Mouse (Mus musculus): ENCODE data around the gene Akap7. TPM values are rescaled to one million over a fixed set of nuclear protein-coding genes. Genes with fewer than 3 reads are reported as not detected.
"Not testable (repeated sequence)": the region's sequence is repeated elsewhere in the genome, so short reads cannot be mapped to it uniquely, and the experiment has no call there.

The Akap7 gene
- polyA plus RNA-seq, 1 experiment from 2014 or later = 15.1 TPM

- no peak for DNase-seq (ENCODE audit: extremely low spot score, low spot score)
- peaks cover 13% of the 10 kb centered on the region for H3K4me1 ChIP-seq
- no peaks in the 10 kb centered on the region for H3K36me3 ChIP-seq (replicated peaks)
- H3K27ac ChIP-seq = no peak overlapping the region
- H3K27me3 ChIP-seq (ENCODE audit: poor library complexity, severe bottlenecking) = peaks cover 29% of the 10 kb centered on the region
- 89% methylated on average over 12 of the region's 12 CpGs for WGBS
- no peak overlapping the region for H3K4me3 ChIP-seq
- H3K9me3 ChIP-seq = no peaks in the 10 kb centered on the region
These were observed 109.1 kb downstream of the Akap7 start for GRCm38 (mm10) chr10:25198575-25198974.

- no peak for DNase-seq (ENCODE audit: extremely low spot score, low spot score)
- H3K27ac ChIP-seq = no peak overlapping the region
- no peak overlapping the region for H3K4me3 ChIP-seq
- H3K9me3 ChIP-seq = no peaks in the 10 kb centered on the region
- peaks cover 13% of the 10 kb centered on the region for H3K4me1 ChIP-seq
- H3K27me3 ChIP-seq (ENCODE audit: poor library complexity, severe bottlenecking) = peaks cover 29% of the 10 kb centered on the region
- H3K36me3 ChIP-seq (replicated peaks) = no peaks in the 10 kb centered on the region
- 80% methylated on average over 9 of the region's 9 CpGs for WGBS
These were observed 109.6 kb downstream of the Akap7 start for GRCm38 (mm10) chr10:25198048-25198447.

GRCm38 (mm10) chr10:25192180-25193073, 115.2 kb downstream of the Akap7 start:
- no peaks in the 10 kb centered on the region for H3K9me3 ChIP-seq
- no peaks in the 10 kb centered on the region for H3K27me3 ChIP-seq (ENCODE audit: poor library complexity, severe bottlenecking)
- no peak overlapping the region for H3K27ac ChIP-seq
- DNase-seq (ENCODE audit: extremely low spot score, low spot score) = no peak
- no peaks in the 10 kb centered on the region for H3K36me3 ChIP-seq (replicated peaks)
- H3K4me3 ChIP-seq = no peak overlapping the region
- no peaks in the 10 kb centered on the region for H3K4me1 ChIP-seq
- 89% methylated on average over 5 of the region's 5 CpGs for WGBS

- Histone ChIP-seq H3K4me1 (no peaks in the 10 kb centered on the region), H3K27me3 (ENCODE audit: poor library complexity, severe bottlenecking) (no peaks in the 10 kb centered on the region), H3K36me3 (replicated peaks) (no peaks in the 10 kb centered on the region), H3K4me3 (no peak overlapping the region), H3K27ac (no peak overlapping the region), H3K9me3 (no peaks in the 10 kb centered on the region)
- DNase-seq (ENCODE audit: extremely low spot score, low spot score) = no peak
- 93% methylated on average over 4 of the region's 4 CpGs for WGBS
These were observed 116.5 kb downstream of the Akap7 start for GRCm38 (mm10) chr10:25191166-25191565.

GRCm38 (mm10) chr10:25186240-25186639, 121.4 kb downstream of the Akap7 start:
- H3K27ac ChIP-seq; H3K27me3 ChIP-seq (ENCODE audit: poor library complexity, severe bottlenecking); H3K4me3 ChIP-seq; H3K36me3 ChIP-seq (replicated peaks); H3K4me1 ChIP-seq; DNase-seq (ENCODE audit: extremely low spot score, low spot score); H3K9me3 ChIP-seq: not testable (repeated sequence)
- WGBS = 57% methylated on average over 9 of the region's 9 CpGs

- no peaks in the 10 kb centered on the region for H3K4me1 ChIP-seq
- H3K36me3 ChIP-seq (replicated peaks) = no peaks in the 10 kb centered on the region
- H3K9me3 ChIP-seq = no peaks in the 10 kb centered on the region
- DNase-seq (ENCODE audit: extremely low spot score, low spot score) = no peak
- no peaks in the 10 kb centered on the region for H3K27me3 ChIP-seq (ENCODE audit: poor library complexity, severe bottlenecking)
- WGBS = 91% methylated on average over 4 of the region's 4 CpGs
- no peak overlapping the region for H3K4me3 ChIP-seq
- H3K27ac ChIP-seq = no peak overlapping the region
These were observed 122.0 kb downstream of the Akap7 start for GRCm38 (mm10) chr10:25185691-25186090.

- Histone ChIP-seq H3K36me3 (replicated peaks) (no peaks in the 10 kb centered on the region), H3K27ac (no peak overlapping the region), H3K4me1 (no peaks in the 10 kb centered on the region), H3K9me3 (no peaks in the 10 kb centered on the region), H3K4me3 (no peak overlapping the region), H3K27me3 (ENCODE audit: poor library complexity, severe bottlenecking) (no peaks in the 10 kb centered on the region)
- DNase-seq (ENCODE audit: extremely low spot score, low spot score) = no peak
- WGBS = 79% methylated on average over 10 of the region's 10 CpGs
These were observed 122.7 kb downstream of the Akap7 start for GRCm38 (mm10) chr10:25184819-25185603.

DNA sequence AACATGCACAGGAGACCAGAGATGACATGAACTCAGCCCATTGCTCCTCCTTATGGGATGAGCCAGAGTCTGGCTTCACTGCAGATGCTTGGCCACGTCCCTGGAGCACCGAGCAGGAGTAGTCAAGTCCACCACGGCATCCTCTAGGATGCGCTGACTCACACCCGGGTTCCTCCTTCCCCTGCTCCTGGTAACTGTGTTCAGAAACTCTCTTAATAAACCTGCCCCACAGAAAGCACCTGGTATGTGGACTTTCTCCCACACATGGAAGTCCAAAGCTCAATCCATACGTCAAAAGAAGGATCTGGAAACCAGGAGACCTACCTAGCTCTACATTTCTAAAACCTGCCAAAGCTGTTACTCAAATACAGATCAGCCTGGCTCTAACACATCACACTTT, 124.4 kb downstream of the Akap7 start:
- no peak overlapping the region for H3K27ac ChIP-seq
- H3K27me3 ChIP-seq (ENCODE audit: poor library complexity, severe bottlenecking) = no peaks in the 10 kb centered on the region
- no peak overlapping the region for H3K4me3 ChIP-seq
- no peaks in the 10 kb centered on the region for H3K9me3 ChIP-seq
- no peaks in the 10 kb centered on the region for H3K36me3 ChIP-seq (replicated peaks)
- DNase-seq (ENCODE audit: extremely low spot score, low spot score) = no peak
- no peaks in the 10 kb centered on the region for H3K4me1 ChIP-seq
- 91% methylated on average over 6 of the region's 6 CpGs for WGBS

DNA sequence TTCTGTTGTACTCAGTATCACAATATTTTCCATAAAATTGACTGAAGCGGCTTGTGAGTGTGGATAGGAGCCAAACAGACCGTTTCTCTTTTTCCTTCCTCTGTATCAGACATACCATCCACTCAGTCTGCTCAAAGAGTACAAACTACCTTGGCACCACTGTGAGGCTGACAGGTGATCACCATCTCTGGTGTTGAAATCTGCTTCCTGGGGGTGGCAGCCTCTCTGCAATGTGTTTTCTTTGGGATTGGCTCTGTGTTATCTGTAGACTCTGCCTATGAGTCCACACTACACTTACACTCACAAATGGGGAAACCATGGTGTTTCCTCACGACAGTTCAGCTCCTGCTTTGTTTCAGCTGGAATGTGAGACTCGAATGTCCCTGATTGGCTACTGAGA, 128.6 kb downstream of the Akap7 start:
- Histone ChIP-seq H3K27me3 (ENCODE audit: poor library complexity, severe bottlenecking) (no peaks in the 10 kb centered on the region), H3K27ac (no peak overlapping the region), H3K4me3 (no peak overlapping the region), H3K9me3 (no peaks in the 10 kb centered on the region), H3K4me1 (no peaks in the 10 kb centered on the region), H3K36me3 (replicated peaks) (no peaks in the 10 kb centered on the region)
- WGBS = 90% methylated on average over 4 of the region's 4 CpGs
- no peak for DNase-seq (ENCODE audit: extremely low spot score, low spot score)

DNA sequence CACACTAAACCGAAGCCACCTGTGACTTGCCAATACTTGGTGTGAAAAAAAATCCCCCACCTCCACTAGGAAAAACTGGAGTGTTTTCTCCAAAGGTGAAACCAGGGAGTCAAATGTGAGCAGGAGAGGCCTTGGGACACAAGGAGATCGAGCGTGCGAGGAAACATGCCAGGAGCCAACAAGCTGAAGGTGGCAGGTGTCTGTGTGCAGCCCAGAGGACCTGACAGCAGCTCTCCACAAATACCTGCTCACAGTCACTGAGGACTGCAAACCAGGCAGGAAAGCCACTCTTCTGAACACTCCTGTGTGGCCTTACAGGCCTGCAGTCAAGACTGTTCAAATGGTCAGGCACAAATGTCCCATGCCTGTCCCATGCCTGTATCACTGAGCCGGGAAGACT, 130.4 kb downstream of the Akap7 start:
- H3K4me1 ChIP-seq = no peaks in the 10 kb centered on the region
- H3K36me3 ChIP-seq (replicated peaks) = no peaks in the 10 kb centered on the region
- 94% methylated on average over 5 of the region's 5 CpGs for WGBS
- H3K27ac ChIP-seq = no peak overlapping the region
- no peaks in the 10 kb centered on the region for H3K27me3 ChIP-seq (ENCODE audit: poor library complexity, severe bottlenecking)
- no peak for DNase-seq (ENCODE audit: extremely low spot score, low spot score)
- H3K9me3 ChIP-seq = no peaks in the 10 kb centered on the region
- H3K4me3 ChIP-seq = no peak overlapping the region

DNA sequence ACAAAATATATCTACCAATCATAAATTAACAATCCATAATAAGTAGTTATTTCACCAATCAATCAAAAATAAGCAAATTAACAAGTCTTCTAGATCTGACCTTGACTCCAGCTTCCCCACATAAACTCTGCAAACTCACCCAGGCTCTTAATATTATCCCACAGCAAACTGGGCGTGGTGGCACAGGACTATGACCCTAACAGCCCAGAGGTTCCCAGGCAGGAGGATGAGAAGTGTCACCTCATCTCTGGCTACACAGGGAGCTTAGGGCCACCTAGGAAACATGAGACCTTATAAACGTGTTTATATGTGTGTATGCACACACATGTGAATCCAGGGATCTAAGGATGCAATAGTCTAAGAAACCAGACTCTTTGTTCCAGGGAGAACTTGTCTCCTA, 132.8 kb downstream of the Akap7 start:
- H3K36me3 ChIP-seq (replicated peaks) = no peaks in the 10 kb centered on the region
- no peaks in the 10 kb centered on the region; the same call in 1 of the 2 replicates for H3K9me3 ChIP-seq
- no peaks in the 10 kb centered on the region for H3K4me1 ChIP-seq
- no peak for DNase-seq (ENCODE audit: extremely low spot score, low spot score)
- no peak overlapping the region for H3K4me3 ChIP-seq
- no peak overlapping the region for H3K27ac ChIP-seq
- no peaks in the 10 kb centered on the region for H3K27me3 ChIP-seq (ENCODE audit: poor library complexity, severe bottlenecking)
- WGBS = 93% methylated on average over 2 of the region's 2 CpGs

GRCm38 (mm10) chr10:25167365-25168194, 140.1 kb downstream of the Akap7 start:
- no peaks in the 10 kb centered on the region for H3K27me3 ChIP-seq (ENCODE audit: poor library complexity, severe bottlenecking)

More at GRCm38 (mm10) chr10:25167365-25168194, 140.1 kb downstream of the Akap7 start:
- no peak for DNase-seq (ENCODE audit: extremely low spot score, low spot score)
- Histone ChIP-seq H3K4me1 (no peaks in the 10 kb centered on the region; the same call in 1 of the 2 replicates), H3K4me3 (no peak overlapping the region), H3K36me3 (replicated peaks) (no peaks in the 10 kb centered on the region), H3K27ac (no peak overlapping the region), H3K9me3 (no peaks in the 10 kb centered on the region; the same call in 1 of the 2 replicates)
- 78% methylated on average over 6 of the region's 6 CpGs for WGBS

Measured in forebrain, embryonic 10.5 days (tissue).